Mouse (Mus musculus) layer of hippocampus, adult 11-12 months (tissue): ENCODE data around the gene Taf3.

Source experiments
- DNase-seq: peaks from one replicate; pipeline ENCODE4 v3.0.0; 2022; ENCODE audit warnings: low spot score

Gene Taf3

DNA sequence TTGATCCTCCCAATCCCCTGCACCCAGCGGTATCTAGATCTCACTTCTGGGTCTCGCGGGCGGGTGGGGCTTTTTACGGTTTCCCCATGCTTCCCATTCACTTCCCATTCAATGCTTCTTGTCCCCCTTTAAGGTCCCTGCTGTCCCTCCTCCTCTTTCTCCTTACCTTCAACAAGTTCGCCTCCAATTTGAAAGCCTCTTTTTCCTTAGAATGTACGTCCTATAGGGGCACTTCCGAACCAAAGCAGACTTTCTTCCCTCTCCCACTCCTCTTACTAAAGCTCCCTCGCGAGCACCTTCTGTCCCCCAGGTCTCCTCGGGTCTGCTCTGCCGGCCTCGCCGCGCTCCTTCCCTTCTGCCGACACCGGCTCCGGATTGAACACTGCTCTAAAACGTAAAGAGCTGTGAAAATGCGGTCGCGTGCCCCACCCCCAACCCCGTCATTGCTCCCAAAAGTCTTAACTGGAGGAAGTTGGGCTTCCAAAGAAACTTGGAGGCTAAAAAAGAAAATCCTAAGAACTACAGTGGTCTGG, 158.7 kb downstream of the Taf3 start, which contains the start of gene Gata3:
TSS of gene Gata3 (minus strand) at position 384 of the 533 bp plus-strand sequence.
- DNase-seq, result no peak

DNA sequence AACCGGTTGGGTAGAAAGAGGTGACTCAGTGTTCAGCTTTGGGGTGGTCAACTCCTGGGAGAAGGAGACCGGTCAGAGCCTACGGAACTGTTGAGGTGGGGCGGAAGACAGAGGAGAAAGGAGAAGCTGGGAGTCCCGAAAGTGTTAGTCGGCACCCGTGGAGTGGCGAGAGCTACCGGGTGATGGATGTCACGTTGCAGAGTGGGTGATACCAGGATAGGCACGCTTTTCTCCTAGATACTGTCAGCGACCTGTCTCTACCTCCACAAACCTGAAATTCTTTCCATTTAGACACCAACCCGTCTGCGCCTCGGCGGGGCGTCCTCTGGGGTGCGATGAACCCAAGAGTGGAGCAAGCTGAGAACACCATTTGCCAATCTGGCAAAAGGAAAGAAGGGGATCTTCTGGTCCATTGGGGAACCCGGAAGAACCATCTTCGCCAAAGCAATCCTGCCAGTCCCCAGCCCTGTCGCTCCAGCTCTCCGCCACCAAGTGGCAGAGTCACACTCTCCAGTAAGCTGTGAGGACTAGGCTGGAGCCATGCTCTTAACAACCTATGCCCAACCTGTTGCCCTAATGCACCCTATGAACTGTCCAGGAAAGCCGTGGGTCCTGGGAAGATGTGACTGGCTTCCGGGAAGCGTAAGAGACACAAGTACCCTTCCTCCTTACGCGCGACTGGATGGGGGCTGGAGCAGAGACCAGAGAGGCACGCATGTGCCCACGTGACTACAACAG, 159.3 kb downstream of the Taf3 start, which contains the start of gene 9230102O04Rik:
TSS of gene 9230102O04Rik (minus strand) at position 628 of the 738 bp plus-strand sequence.
- no peak for DNase-seq

DNA sequence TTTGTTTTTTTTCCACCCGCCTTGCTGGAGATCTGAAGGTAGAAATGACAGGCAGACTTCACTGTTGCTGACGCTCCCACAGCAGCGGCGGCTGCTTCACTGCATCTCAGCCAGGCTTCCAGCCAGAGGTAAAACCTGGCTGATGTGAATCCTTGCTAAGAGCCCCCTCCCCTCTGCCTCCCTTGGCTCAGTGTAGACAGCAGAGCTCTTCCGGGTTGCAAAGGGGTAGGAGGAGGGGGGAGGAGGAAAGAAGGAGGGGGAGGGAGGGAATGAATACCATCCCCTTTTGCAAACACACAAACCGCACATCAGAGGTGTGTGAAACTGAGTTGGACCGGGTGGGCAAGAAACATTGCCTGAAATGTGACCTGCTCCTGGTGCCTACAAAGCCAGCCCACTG, 160.8 kb downstream of the Taf3 start:
- no peak for DNase-seq

DNA sequence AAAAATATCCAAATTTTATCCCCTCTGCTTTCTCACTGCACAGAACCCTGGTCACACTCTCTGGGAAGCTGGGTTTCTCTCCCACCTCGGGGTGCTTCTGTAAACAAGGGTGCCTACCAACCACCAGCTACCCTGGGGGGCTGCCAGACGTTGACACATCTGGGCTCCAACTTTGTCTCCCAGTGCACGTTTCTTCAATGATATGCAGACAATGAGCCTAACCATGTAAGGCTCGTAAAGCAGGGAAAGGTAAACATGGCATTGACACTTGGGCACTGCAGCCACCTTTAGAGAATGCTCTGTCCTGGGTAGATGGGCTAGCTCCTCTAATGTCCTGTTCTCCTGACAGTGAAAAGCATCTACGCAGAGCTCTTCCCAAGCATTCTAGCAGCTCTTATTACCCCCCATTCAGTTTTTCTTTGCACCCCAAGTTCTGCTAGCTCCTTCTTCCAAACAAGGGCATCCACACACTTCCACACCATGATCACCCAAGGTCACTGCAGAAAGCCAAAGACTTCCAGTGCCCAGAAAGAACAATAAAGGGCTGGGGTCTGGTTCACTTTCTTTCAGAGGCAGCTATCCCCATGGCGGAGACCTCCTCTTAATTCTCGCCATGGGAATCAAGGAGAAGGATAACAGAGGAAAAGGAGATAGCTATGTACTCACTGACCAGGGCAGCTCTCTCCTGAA, 161.3 kb downstream of the Taf3 start:
- no peak for DNase-seq

DNA sequence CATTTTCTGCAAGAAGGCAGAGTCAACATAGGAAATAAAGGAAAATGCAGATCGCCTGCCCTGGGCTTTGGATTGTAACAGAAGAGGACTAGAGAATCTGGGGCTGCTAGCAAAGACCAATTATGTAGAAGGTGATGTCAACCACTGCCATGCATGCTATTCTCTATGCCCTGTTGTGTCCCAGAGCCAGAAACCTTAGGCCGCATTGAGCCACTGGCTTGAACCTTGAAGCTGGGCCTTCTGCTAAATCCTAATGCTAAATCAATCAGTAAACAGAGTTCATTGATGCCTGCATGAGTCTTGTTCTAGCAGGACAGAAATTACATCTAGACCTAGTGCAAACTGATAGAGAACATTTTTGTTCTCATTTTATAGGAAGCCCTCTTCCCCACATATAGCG, 162.4 kb downstream of the Taf3 start:
- DNase-seq, result no peak

DNA sequence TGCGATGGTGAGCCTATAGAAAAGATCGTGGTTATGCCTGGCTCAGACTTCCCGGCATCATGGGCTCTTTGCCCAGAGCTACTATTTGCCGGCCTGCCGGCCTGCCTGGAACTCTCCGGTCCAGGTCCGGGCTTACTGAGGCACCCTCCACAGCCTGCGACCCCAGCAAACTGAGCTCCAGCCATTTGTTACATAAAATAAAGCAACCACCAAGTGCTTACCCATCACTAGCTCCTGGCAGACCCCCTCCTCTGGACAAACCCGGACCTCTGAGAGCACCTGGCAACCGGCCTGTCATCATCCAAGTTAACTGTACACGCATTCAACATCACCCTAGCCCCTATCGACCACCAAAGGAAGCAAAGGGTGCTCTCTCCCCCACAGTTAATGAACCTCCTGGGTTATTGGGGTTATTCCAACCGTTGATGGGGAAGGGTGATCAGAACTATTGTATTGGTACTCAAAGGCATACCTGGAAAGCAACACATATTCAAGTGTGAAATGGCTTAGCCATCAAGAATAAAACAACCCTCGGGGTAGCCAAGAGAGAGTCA, 163.1 kb downstream of the Taf3 start:
- no peak for DNase-seq

DNA sequence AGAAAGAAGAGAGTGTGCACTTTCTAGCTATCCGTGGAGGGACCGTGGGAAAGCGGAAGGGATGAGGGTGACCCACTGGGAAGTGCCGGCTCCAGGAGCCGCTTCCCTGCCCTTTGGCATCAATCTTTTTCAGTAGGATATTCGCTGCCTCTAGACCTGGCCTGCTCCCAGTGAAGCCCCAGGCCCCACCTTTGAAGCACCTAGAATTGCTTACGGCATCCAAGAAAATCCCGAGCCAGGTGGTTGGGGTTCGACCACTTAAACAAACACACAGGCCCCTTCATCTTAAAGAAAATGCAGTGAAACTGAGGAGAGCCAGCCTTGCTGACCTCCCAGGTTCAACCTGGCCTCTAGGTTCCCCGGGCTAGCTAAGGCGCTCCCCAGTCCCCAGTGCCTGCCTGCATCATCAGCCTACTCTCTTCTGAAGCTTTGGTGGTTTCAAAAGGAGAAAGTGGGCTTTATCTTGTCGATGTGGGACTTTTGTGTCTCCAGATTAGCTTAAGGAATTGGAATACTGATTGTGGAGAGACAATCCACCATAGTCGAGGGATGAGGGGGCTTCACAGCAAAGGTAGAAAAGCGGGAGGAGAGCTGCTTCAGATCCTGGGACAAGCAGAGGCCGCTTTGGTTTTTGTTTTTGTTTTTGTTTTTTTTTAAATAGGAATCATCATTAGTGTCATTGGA, 163.7 kb downstream of the Taf3 start:
- DNase-seq, result no peak

DNA sequence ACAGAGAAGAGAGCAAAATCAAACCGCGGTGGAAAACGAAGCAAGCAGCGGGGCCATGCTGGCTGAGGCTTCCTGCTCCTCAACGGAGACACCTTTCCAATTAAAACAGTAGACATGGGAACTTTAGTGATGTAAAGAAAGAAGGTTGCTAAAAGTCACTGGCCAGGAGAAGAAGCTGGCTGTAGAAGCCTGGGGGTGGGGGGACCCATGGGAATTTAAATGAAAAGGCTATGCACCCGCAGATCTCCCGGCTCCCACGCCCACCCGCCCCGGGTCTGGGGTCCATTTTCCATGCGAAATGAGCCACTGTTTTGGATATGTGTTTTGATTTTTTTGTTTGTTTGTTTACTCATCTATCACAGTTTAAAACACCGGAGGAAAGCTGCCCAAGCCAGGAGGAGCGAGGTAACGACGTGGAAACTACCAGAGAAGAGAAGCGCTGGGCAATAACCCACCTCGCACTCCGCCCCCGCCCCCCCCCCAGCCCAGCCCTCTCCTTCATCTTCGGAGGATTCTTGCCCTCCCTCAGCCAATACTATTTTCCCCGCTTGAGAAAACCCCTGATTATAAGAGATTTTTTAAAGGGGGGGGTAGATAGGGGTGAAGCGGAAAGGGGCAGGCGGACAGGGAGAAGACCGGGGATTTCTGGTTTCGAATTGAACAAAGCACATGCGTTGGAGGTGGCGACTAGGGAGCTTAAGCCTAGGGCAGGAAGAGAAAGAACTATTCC, 164.4 kb downstream of the Taf3 start:
- no peak for DNase-seq

DNA sequence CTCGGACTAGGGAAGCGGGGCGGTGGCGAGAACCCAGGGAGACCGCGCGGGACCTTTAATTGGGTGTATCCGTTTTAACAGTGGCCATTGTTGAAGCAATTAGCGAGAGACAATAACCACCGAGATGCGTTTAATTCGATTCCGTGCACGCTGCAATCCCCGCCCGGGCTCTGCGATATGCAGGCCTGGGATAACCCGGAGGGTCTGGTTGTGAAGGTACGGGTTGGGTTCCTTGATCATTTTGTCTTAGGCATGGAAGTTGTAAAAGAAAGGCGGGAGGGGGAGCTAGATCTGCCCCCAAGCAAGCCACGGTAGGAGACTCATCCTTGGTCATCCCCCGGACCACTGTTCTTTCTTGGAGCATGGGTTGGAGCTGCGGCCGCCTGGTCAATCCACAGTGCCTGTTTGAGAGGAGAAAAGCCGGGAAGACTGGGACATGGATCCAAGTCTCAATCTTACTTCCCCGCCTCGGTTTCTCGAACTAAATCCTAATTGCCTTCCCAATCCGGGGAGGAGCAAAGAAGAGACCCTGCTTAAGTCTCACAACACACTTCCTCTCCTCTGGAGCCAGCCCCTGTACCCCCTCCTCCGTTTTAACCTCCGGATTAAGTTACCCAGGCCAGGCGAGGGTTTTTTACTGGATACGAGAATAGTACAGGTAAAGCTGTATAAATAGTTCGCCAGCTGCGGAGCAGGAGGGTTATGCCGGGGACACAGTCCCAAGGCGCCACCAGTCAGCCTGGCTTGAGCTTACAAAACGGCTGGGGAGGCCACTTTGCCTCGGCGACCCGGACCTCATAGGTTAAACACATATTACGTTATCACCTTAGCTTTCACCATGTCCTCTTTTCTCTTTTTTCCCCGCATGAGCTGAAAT, 165.2 kb downstream of the Taf3 start:
- no peak for DNase-seq

DNA sequence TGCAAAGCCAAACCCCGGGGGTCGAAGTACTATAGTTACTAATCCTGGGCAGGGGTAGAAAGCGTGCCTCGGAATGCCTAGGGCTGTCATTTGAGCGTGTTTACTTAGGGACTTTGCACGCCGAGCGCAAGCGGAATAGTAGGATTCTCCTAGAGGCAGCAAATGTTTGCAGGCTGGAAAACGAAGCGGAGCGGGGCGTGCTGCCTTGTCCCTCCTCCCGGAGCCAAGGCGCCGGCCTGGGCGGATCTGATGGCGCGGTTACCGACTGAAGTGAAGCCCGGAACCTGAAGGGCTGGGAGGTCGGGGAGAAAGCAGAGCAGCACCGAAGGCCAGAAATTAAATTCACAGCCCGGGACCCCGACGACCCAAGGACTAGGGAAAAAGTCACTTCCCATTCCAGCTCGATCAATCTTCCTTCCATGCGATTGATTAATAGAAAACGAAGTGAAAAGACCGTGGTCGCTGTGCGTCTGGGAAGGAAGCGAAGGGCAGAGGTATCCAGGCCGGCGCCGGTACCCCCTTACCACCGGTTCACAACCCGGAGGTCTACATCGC, 165.9 kb downstream of the Taf3 start:
- DNase-seq, result no peak

DNA sequence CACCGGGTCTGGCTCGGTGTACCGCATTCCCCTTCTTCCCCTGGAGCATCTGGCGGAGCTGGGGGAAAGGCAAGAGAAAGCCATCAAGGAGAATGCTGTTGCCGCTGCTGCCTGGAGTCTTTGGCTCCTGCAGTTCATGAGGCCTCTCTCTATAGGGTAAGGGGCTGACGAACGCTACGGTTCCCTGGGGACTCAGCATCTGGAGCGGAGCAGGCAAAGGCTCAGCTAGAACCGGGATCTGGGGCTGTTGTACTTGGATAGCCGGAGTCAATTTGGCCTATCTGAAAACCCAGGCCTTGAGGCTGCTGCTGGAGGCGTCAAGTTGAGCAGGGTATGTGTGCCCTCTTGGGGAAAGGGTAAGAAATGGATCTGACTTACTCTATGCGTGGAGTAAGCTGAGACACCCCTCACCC, 166.8 kb downstream of the Taf3 start:
- no peak for DNase-seq

DNA sequence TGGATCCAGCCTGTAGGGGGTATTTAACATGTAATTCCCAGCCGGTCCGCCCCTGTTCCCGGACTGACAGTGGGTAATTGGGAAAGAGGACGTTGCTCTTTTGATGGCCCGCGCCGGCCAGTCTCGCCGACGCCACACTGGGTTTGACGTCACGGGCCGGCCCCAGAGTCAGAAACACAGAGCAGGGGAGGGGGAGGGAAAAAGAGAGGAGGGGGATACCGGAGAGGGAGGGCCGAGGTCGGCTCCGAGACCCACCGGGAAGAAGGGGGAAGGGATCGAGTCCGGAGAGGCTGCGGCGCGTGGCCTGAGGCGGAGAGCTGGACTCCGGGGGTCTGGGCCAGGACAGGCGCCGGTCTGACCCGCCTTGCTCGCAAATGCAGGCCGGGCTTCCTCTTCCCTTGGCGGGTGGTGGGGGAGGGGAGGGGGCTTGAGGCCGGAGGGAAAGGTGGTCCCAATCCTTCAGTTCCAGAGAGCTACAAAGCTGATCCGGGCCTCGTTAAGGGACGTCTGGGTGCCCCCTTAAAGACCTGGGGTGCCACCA, 167.3 kb downstream of the Taf3 start, which contains the start of gene 4930412O13Rik:
TSS of gene 4930412O13Rik (plus strand) at position 202 of the 541 bp plus-strand sequence.
- DNase-seq, result no peak

DNA sequence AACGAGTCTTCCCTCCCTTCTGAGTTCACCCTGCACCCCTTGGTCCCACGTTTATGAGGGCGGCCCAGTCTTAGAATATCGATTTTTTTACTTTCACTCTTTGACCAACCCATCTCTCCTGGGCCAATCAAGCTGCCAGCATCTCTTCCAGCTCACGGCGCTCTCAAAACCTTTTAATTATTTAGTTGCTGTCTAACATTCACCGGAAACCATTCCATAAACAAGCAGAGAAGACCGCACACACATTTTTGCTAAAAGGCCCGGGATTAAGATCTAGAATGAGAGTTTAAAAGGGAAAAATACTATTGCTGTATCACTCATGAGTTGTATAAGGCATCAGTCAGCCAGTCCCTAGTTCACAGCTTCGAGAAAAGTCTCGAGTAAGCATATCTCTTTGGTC, 168.1 kb downstream of the Taf3 start:
- no peak for DNase-seq

DNA sequence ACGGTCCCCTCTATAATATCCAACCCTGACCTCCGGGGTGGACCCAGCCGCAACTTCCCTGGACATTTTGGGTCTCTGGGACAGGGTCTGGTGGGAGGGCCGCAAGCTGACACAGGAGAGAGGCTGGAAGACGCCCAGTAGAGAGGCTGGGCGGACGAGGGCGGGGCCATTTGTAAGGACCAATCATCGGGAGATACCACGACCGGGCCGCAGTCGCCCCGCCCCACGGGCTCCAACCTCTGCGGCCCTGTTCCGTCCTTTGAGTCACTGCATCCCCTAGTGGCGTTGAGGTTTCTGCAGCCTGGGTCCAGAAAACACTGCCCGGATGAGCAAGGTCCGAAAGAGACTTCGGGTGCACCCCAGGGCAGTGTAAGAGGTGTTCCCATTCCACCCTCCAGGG, 168.9 kb downstream of the Taf3 start:
- peak; percentile 41 for DNase-seq

DNA sequence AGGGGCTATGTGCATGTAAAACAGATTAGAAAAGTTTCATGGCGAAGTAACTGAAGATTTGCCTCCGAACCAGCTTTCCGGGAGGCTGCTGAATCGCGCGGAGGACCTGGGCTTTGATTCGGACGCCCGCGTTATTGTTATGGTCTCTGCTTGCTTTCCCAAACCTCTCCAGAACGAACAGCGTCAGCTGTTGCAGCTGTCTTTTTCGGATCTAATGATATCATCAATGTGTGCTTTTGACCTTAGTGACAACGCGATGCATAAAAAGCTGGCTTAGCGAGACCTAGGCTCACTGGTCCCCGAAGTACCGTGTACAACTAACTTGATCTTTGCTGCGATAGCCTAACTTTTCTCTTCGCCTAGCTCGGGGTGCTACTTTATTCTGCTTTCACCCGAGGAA, 169.3 kb downstream of the Taf3 start:
- DNase-seq, result no peak

DNA sequence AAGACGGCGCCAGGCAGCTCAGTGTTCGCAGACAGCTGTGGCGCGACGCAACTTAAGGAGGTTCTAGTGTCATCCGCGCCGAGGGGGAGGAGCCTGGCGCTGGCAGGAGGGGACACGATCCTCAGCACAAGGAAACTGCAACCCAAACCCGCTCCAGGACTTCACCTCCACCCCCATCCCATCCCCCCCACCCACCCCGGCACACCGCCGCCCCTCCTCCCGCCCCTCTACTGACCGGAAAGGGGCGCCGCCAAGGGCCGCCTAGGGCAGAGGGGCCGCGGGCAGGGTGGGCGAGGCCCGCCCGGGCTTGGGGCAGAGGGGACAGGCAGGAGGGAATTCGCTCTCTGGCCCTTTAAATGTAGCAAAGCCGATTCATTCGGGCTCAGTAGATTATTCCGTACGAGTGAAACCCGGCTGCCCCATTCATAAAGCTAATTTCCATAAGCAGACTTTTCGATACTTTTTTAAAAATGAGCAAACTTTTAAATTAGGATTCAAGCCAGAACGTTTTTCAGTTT, 169.8 kb downstream of the Taf3 start:
- DNase-seq, result no peak

DNA sequence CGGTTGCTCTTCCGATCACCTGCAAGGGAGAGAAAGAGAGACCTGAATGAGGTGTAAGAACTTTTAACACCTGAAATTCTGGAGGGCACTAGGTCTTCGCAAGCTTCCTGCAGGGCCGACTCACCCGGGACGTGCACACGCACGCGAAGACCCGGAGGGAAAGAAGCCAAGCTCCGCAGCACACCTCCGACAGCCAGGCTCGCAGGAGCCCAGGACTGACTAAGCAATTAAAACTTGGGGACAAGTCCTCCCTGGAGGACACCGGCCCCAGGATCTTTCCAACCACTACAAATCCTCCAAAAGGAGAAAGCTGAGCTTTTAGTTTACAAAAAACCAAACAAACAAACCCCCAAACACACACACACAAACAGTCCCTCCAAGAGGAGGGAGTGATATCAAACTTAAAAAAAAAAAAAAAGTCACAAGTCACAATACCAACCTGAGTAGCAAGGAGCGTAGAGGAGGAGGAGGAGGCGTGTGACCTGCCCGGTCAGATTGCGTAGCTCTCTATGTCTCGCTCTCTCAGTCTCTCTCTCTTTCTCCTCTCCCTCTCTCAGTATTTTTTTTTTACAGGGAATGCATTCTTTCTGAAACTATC, 170.3 kb downstream of the Taf3 start:
- DNase-seq, result no peak

DNA sequence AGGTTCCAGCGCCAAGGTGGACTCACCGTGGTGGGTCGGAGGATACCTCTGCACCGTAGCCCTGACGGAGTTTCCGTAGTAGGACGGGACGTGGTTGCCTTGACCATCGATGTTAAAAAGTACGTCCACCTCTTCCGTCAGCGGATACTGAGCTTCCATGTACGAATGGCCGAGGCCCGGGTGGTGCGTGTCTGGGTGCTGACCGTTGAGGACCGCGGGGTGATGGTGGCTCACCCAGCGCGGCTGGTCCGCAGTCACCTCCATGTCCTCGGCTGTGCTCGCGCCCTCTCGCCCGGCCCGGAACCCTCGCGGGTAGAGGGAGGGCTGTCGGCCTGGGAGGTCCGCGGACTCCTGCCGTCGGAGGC, 171.1 kb downstream of the Taf3 start:
- DNase-seq, result no peak

DNA sequence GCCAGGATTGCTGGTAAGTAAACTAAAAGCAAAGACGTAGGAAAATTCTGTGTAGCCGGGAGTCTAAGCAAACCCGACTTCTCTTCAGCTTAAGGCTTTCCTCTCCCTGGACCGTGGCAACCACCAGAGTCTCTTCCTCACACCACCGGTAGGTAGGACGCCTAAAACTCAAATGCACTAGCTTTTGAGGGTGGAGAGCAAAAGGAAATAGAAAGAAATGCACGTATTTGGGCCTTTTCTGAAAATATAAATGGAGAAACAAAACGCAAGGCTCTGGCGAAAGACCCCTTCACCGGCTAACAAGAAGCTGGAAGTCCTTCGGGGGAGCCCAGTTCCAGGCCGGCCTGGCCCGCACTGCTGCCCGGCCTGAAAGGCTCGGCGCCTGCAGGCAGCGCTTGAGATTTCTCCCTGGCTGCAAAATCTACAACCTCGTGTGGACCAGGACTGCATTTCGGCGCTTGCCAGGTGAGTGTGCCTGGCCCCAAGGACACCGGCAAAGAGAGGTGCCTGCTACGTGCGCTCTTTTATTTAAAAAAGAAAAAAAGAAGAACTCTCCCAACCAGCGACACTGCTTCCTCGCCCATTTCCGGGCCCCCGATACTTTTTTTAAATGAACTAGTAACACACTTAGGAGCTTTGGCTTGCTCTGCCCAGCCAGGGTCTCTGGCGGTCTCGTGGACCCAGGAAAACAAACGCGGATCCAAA, 171.6 kb downstream of the Taf3 start:
- DNase-seq, result no peak
